Mouse (Mus musculus): Measurements from ENCODE around the gene Mttp.

DNA sequence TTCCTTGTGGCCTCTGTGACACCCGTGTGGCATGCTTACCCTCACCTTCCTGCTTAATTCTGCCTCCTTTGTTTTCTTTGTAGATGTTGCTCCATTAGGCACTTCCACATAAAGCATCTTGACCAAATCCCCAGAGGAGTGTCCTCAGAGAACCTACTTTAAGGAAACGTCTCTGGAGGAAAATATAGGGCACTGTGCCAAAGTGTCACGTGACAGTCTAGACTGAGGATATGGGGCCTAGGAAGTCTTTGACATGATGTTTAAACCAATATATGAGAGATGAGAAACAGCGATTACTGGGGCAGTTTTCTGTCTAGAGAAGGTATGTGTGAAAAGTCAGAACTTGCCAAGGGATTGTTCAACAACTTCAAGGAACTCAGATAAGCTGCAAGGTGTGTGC, 40.5 kb upstream of the Mttp start:
- TF ChIP-seq CTCF (IDR thresholded peaks at IDR 0.05; ENCODE audit: low read depth, low read length): no peak
- no peak for TF ChIP-seq POLR2A (IDR thresholded peaks at IDR 0.05; ENCODE audit: insufficient read depth, low read length)
- TF ChIP-seq EP300 (IDR thresholded peaks at IDR 0.05; ENCODE audit: insufficient read depth, low read depth, low read length): no peak
